Mouse (Mus musculus) heart, adult 2 months (tissue): ENCODE data around the gene Izumo1. TPM values are rescaled to one million over a fixed set of nuclear protein-coding genes. Genes with fewer than 3 reads are reported as not detected.

Experiments used
- DNase-seq, 2 experiments: peaks; one replicate each; pipeline ENCODE4 v3.0.0; 2021
- H3K27ac ChIP-seq: fragments of 200-600 bp; 2 replicates; pipeline ENCODE4 v1.8.1; 2022
- H3K27me3 ChIP-seq: fragments of 200-500 bp; 2 replicates; pipeline ENCODE4 v1.6.1; 2012; ENCODE audit warnings: mild to moderate bottlenecking, low read length, inconsistent platforms, mixed read lengths; ENCODE audit not compliant: control insufficient read depth, insufficient read depth
- H3K36me3 ChIP-seq: fragments of 200-500 bp; 2 replicates; pipeline ENCODE4 v1.6.1; 2012; ENCODE audit warnings: low read length, inconsistent platforms; ENCODE audit not compliant: control insufficient read depth, insufficient read depth
- H3K4me1 ChIP-seq: fragments of 200-500 bp; 2 replicates; pipeline ENCODE4 v1.6.1; 2011; ENCODE audit warnings: low read length; ENCODE audit not compliant: control insufficient read depth, insufficient read depth
- H3K4me3 ChIP-seq: fragments of 200-600 bp; 2 replicates; pipeline ENCODE4 v1.8.1; 2022
- H3K79me2 ChIP-seq: fragments of 200-500 bp; replicated peaks from 2 replicates; pipeline ENCODE4 v1.6.1; 2012; ENCODE audit warnings: mild to moderate bottlenecking, inconsistent platforms, low read length, moderate library complexity, mixed read lengths; ENCODE audit not compliant: control insufficient read depth, insufficient read depth
- H3K9ac ChIP-seq: fragments of 200-500 bp; 2 replicates; pipeline ENCODE4 v1.6.1; 2012; ENCODE audit warnings: low read depth, mild to moderate bottlenecking, control low read depth, inconsistent platforms, low read length, mixed read lengths
- CTCF ChIP-seq: fragments of 200-600 bp; IDR thresholded peaks from 2 replicates; pipeline ENCODE4 v1.8.1; 2022; ENCODE audit warnings: antibody characterized with exemption, mild to moderate bottlenecking, moderate library complexity
- EP300 ChIP-seq: fragments of 200-500 bp; IDR thresholded peaks from 2 replicates; pipeline ENCODE4 v1.6.1; 2011; ENCODE audit warnings: low read depth, low read length, control low read depth; ENCODE audit not compliant: insufficient read depth
- POLR2A ChIP-seq: fragments of 200-500 bp; IDR thresholded peaks from 2 replicates; pipeline ENCODE4 v1.6.1; 2011; ENCODE audit warnings: mild to moderate bottlenecking, low read depth, low read length, control low read depth; ENCODE audit not compliant: insufficient read depth
- WGBS: fragments of 180-500 bp; shearing (Covaris S2); methylation state at CpG from one replicate; pipeline ENCODE4 v1.1.7; 2018; 5-methylcytosine and 5-hydroxymethylcytosine counted together
- intact Hi-C: fragments of 180-260 bp; cut with DNase I; formaldehyde crosslinking; loops from one replicate; pipeline ENCODE4 v1.15.1; 2025
- polyA plus RNA-seq: library from polyadenylated mRNA; depleted of rRNA; stranded (reverse); fragments of >200 nt; gene quantifications from 2 replicates; pipeline ENCODE4 v1.2.3, GENCODE M21; 2012
- total RNA-seq, 2 experiments: library from RNA; stranded (reverse); gene quantifications; 2 replicates each; pipeline ENCODE4 v1.2.3; 2021

Izumo1 gene
- total and polyA plus RNA-seq, 3 experiments, result 0.26 to 0.70 (median 0.27) TPM

GRCm38 (mm10) chr7:45624718-45625117 lies 3.1 kb downstream of the Izumo1 start:
- Histone ChIP-seq H3K27me3 (no peaks in the 10 kb centered on the region), H3K9ac (no peak overlapping the region), H3K36me3 (no peaks in the 10 kb centered on the region; the same call in 1 of the 2 replicates), H3K79me2 (no peaks in the 10 kb centered on the region; the same call in 1 of the 2 replicates), H3K4me1 (no peaks in the 10 kb centered on the region; the same call in 1 of the 2 replicates), H3K4me3 (no peak overlapping the region), H3K27ac (no peak overlapping the region)
- intact Hi-C loops, result no loop called here
- WGBS, result 96% methylated on average over 3 of the region's 3 CpGs
- no peak for DNase-seq
- no peak for TF ChIP-seq CTCF

GRCm38 (mm10) chr7:45625481-45625880 lies 3.9 kb downstream of the Izumo1 start:
- Histone ChIP-seq H3K4me3 (no peak overlapping the region), H3K36me3 (peaks cover 2% of the 10 kb centered on the region; the same call in 1 of the 2 replicates), H3K27ac (no peak overlapping the region), H3K4me1 (peaks cover 2% of the 10 kb centered on the region; the same call in 1 of the 2 replicates), H3K9ac (no peak overlapping the region), H3K79me2 (no peaks in the 10 kb centered on the region; the same call in 1 of the 2 replicates), H3K27me3 (no peaks in the 10 kb centered on the region)
- no peak for DNase-seq
- TF ChIP-seq CTCF (no peak), POLR2A (no peak), EP300 (no peak)
- 89% methylated on average over 8 of the region's 8 CpGs for WGBS
- intact Hi-C loops, result no loop called here

GRCm38 (mm10) chr7:45626571-45627076 lies 5.0 kb downstream of the Izumo1 start:
- TF ChIP-seq EP300, result no peak
- TF ChIP-seq CTCF, result no peak
- TF ChIP-seq POLR2A, result no peak
- Histone ChIP-seq H3K27me3 (no peaks in the 10 kb centered on the region), H3K36me3 (peaks cover 8% of the 10 kb centered on the region), H3K79me2 (no peaks in the 10 kb centered on the region; the same call in 1 of the 2 replicates), H3K27ac (peak overlapping the region; percentile 96), H3K4me3 (peak overlapping the region; percentile 65), H3K4me1 (peaks cover 2% of the 10 kb centered on the region; the same call in 1 of the 2 replicates), H3K9ac (peak overlapping the region; percentile 78)
- no peak for DNase-seq
- WGBS, result 64% methylated on average over 7 of the region's 7 CpGs
- intact Hi-C loops, result loop anchor here (1.0 to 2.0 kb wide), 2 partner anchors 14 to 38 kb away; no protein-coding TSS in a partner anchor

GRCm38 (mm10) chr7:45627261-45627660 lies 5.7 kb downstream of the Izumo1 start, which contains the start of gene Rasip1:
Rasip1 (plus strand) TSS chr7:45627488.
- 50% methylated on average over 9 of the region's 9 CpGs for WGBS
- H3K79me2 ChIP-seq, result no peaks in the 10 kb centered on the region; the same call in 1 of the 2 replicates
- peaks cover 2% of the 10 kb centered on the region; the same call in 1 of the 2 replicates for H3K4me1 ChIP-seq
- H3K9ac ChIP-seq, result peak within 1 kb of the TSS; percentile 78
- peak within 1 kb of the TSS; percentile 65 for H3K4me3 ChIP-seq
- TF ChIP-seq EP300 (0 out of 2 replicates have a peak, but pooled peaks have one; percentile 76), POLR2A (peak; percentile 97), CTCF (no peak)
- H3K27me3 ChIP-seq, result no peaks in the 10 kb centered on the region
- peak; percentile 76 to 81 for DNase-seq
- peak within 1 kb of the TSS; percentile 96 for H3K27ac ChIP-seq
- intact Hi-C loops, result loop anchor here (1.0 to 2.0 kb wide), 2 partner anchors 13 to 38 kb away; no protein-coding TSS in a partner anchor
- peaks cover 8% of the 10 kb centered on the region for H3K36me3 ChIP-seq

- Histone ChIP-seq H3K4me3 (peak overlapping the region; percentile 65), H3K79me2 (no peaks in the 10 kb centered on the region; the same call in 1 of the 2 replicates), H3K4me1 (peaks cover 3% of the 10 kb centered on the region), H3K36me3 (peaks cover 15% of the 10 kb centered on the region), H3K27ac (peak overlapping the region; percentile 96), H3K27me3 (no peaks in the 10 kb centered on the region), H3K9ac (peak overlapping the region; percentile 78)
- DNase-seq, result peak; percentile 92 to 93
- TF ChIP-seq POLR2A (peak; percentile 55; the same call in 1 of the 2 replicates), CTCF (no peak; the same call in 1 of the 2 replicates), EP300 (0 out of 2 replicates have a peak, but pooled peaks have one; percentile 48)
- 2% methylated on average over 102 of the region's 105 CpGs for WGBS
- intact Hi-C loops, result loop anchor here (1.0 kb wide), 1 partner anchor 54 kb away; no protein-coding TSS in a partner anchor
Observed at GRCm38 (mm10) chr7:45628364-45629294, 7.0 kb downstream of the Izumo1 start.
